ENCODE assay signal across 8 mouse cellular contexts in the genomic region with DNA sequence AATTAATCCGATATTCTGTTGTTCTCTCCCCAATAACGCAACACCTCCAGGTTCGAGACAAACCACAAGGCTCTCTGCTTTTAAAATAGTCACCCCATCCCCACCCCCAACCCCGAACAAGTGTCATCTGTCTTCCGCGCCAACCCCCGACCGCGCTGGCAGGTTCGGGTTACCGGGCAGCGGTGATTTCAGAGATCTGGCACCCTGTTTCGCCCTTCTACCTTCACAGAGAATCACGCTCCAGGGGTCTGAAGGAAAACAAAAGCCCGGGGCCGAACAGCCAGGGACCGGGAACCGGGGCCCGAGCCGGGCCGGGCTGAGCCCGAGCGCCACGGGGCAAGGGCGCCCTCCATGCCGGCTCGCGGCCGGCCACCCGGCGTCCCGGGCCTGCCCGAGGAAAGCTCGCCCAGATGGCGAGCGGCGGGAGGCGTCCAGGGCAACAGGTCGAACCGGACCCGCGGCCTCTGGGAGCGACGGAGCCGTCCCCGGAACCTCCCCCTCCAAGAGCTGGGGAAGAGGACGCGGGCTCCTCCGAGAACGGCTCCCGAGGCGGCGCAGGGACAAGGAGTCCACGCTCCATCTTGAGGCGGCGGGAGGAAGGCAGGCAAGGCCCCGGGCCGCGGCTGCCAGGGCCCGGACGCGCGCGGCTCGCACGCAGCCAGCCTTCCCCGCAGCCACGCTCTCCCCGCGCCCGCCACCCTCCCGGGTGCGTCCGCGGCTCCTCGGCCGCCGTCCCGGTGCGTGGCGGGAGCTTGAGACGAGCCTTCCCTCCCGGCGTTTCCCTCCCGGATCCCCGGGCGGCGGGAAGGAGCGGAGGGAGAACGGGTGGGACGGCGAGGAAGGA. TPM values are rescaled to one million over a fixed set of nuclear protein-coding genes. Genes with fewer than 3 reads are reported as not detected.
A peak's percentile ranks its signal among the peaks of the same experiment; 100 is the strongest.
DNase-seq lines count a peak whose midpoint lies in the region; ATAC-seq and TF ChIP-seq lines count a peak whose summit lies in the region.

No protein-coding gene starts in this region.

- TF ChIP-seq EP300 in MEL (IDR thresholded peaks at IDR 0.05; ENCODE audit: low read depth in 1 of 2, low read length in 2 of 2): no peak

- H3K4me2 ChIP-seq in heart, embryonic 15.5 days: peak overlapping the region; percentile 74

- H3K4me1 ChIP-seq in MEL (ENCODE audit: control insufficient read depth in 1 of 2, insufficient read depth in 2 of 2, low read length in 2 of 2): peaks cover 4 to 10% of the 10 kb centered on the region in 2 experiments; a peak in 3 of 4 replicates
- peaks cover 35% of the 10 kb centered on the region for H3K4me1 ChIP-seq in heart, embryonic 15.5 days (replicated peaks)

- no peaks in the 10 kb centered on the region for H3K9me3 ChIP-seq in MEL (replicated peaks; ENCODE audit: insufficient read depth, low read length)
- H3K9me3 ChIP-seq in heart, embryonic 15.5 days (replicated peaks): no peaks in the 10 kb centered on the region

- peaks cover 21% of the 10 kb centered on the region for H3K79me2 ChIP-seq in MEL (ENCODE audit: control insufficient read depth, insufficient read depth, low read length, poor library complexity)

- peak overlapping the region; percentile 92 for H3K9ac ChIP-seq in MEL (ENCODE audit: control insufficient read depth, low read depth, low read length, poor library complexity, severe bottlenecking)
- H3K9ac ChIP-seq in heart, embryonic 15.5 days: peak overlapping the region; percentile 94

- peak; percentile 58 for ATAC-seq in erythroblast, adult 5-6 weeks (replicated peaks; ENCODE audit: low FRiP score, poor library complexity, severe bottlenecking)
- peak; percentile 69 for ATAC-seq in heart, embryonic 15.5 days (replicated peaks; ENCODE audit: insufficient number of reproducible peaks, insufficient read depth, low FRiP score, low read depth)

- H3K4me3 ChIP-seq in MEL (ENCODE audit: control insufficient read depth in 1 of 2, insufficient read depth in 1 of 2, low read depth in 2 of 2, low read length in 2 of 2): peak overlapping the region; percentile 84 to 99
- peak overlapping the region; percentile 95 for H3K4me3 ChIP-seq in heart, embryonic 15.5 days

- peaks cover 0 to 9% of the 10 kb centered on the region in 2 experiments; a peak in 2 of 4 replicates for H3K36me3 ChIP-seq in MEL (ENCODE audit: control insufficient read depth in 1 of 2, insufficient read depth in 2 of 2, low read length in 2 of 2)
- no peaks in the 10 kb centered on the region for H3K36me3 ChIP-seq in heart, embryonic 15.5 days

- H3K27ac ChIP-seq in MEL (ENCODE audit: control insufficient read depth, low read depth, low read length): peak overlapping the region; percentile 12; the same call in 1 of the 2 replicates
- H3K27ac ChIP-seq in heart, embryonic 15.5 days: peak overlapping the region; percentile 95

- no peak for TF ChIP-seq RAD21 in MEL (IDR thresholded peaks at IDR 0.05; ENCODE audit: low read depth, low read length)

- under 1% methylated on average over 75 of the region's 92 CpGs for WGBS in heart, embryonic 15.5 days

- TF ChIP-seq CTCF in MEL (IDR thresholded peaks at IDR 0.05 in 2 of 3, conservative IDR thresholded peaks at IDR 0.05 in 1 of 3; ENCODE audit: control insufficient read depth in 1 of 3, insufficient read depth in 1 of 3, low read depth in 2 of 3, low read length in 3 of 3, poor library complexity in 1 of 3, severe bottlenecking in 1 of 3): no peak
- TF ChIP-seq CTCF in brain, embryonic 14.5 days (IDR thresholded peaks at IDR 0.05; ENCODE audit: borderline replicate concordance, extremely low read depth, insufficient read depth, insufficient read length): no peak

- TF ChIP-seq POLR2A in MEL (IDR thresholded peaks at IDR 0.05; ENCODE audit: control insufficient read depth in 1 of 2, insufficient read depth in 1 of 2, low read depth in 1 of 2, low read length in 2 of 2, poor library complexity in 1 of 2): no peak
- TF ChIP-seq POLR2A in brain, embryonic 14.5 days (IDR thresholded peaks at IDR 0.05; ENCODE audit: borderline replicate concordance, extremely low read depth, insufficient read depth, insufficient read length, poor library complexity, severe bottlenecking): 0 out of 2 replicates have a peak, but pooled peaks have one; percentile 11

- no peaks in the 10 kb centered on the region for H3K27me3 ChIP-seq in MEL (ENCODE audit: control insufficient read depth in 1 of 2, insufficient read depth in 2 of 2, low read length in 2 of 2)
- no peaks in the 10 kb centered on the region for H3K27me3 ChIP-seq in heart, embryonic 15.5 days

- peak; percentile 71 for DNase-seq in MEL (ENCODE audit: low read depth, low spot score)
- peak; percentile 69 for DNase-seq in brain, embryonic 14.5 days (ENCODE audit: low read depth)
- peak; percentile 63 to 79 for DNase-seq in kidney, postnatal 25 days
- peak; percentile 62 for DNase-seq in lung, postnatal 14 days
- DNase-seq in right cerebral cortex, adult 2 months (ENCODE audit: low spot score in 2 of 2): peak; percentile 27 to 46
- DNase-seq in urinary bladder, adult 2 months (ENCODE audit: low spot score): peak; percentile 75

TF ChIP-seq in MEL, 35 proteins besides CTCF, POLR2A, EP300 and RAD21 (continues in another document):
- TF ChIP-seq TCF12 (IDR thresholded peaks at IDR 0.05; ENCODE audit: low read depth, low read length) (0 out of 2 replicates have a peak, but pooled peaks have one; percentile 11), JUND (IDR thresholded peaks at IDR 0.05; ENCODE audit: low read depth, low read length) (no peak), MXI1 (IDR thresholded peaks at IDR 0.05; ENCODE audit: low read depth, low read length) (peak; percentile 3; the same call in 1 of the 2 replicates), USF2 (IDR thresholded peaks at IDR 0.05; ENCODE audit: borderline replicate concordance in 1 of 2, insufficient read depth in 1 of 2, low read depth in 1 of 2, low read length in 2 of 2) (no peak), GABPA (IDR thresholded peaks at IDR 0.05; ENCODE audit: low read depth, low read length) (no peak), POLR2AphosphoS5 (IDR thresholded peaks at IDR 0.05; ENCODE audit: borderline replicate concordance, low read depth, low read length) (no peak), E2F4 (IDR thresholded peaks at IDR 0.05; ENCODE audit: borderline replicate concordance, low read depth, low read length) (no peak), GATA1 (IDR thresholded peaks at IDR 0.05; ENCODE audit: low read depth, low read length) (no peak), POLR2AphosphoS2 (IDR thresholded peaks at IDR 0.05; ENCODE audit: low read length) (no peak), HCFC1 (IDR thresholded peaks at IDR 0.05; ENCODE audit: low read depth, low read length) (no peak), ELF1 (IDR thresholded peaks at IDR 0.05; ENCODE audit: low read depth, low read length) (0 out of 2 replicates have a peak, but pooled peaks have one; percentile 8), ZKSCAN1 (IDR thresholded peaks at IDR 0.05; ENCODE audit: low read depth, low read length) (no peak), MYB (IDR thresholded peaks at IDR 0.05; ENCODE audit: low read depth, low read length) (no peak), NRF1 (IDR thresholded peaks at IDR 0.05; ENCODE audit: insufficient read depth, low read depth, low read length, poor library complexity, severe bottlenecking) (no peak), MEF2A (IDR thresholded peaks at IDR 0.05; ENCODE audit: extremely low read depth, insufficient replicate concordance, low read depth, low read length, poor library complexity, severe bottlenecking) (no peak), MAX (IDR thresholded peaks at IDR 0.05; ENCODE audit: low read length) (0 out of 2 replicates have a peak, but pooled peaks have one; percentile 35), ETS1 (IDR thresholded peaks at IDR 0.05; ENCODE audit: low read depth, low read length) (0 out of 2 replicates have a peak, but pooled peaks have one; percentile 5), SMC3 (IDR thresholded peaks at IDR 0.05; ENCODE audit: low read depth, low read length) (no peak), MYC (IDR thresholded peaks at IDR 0.05; ENCODE audit: low read depth, low read length) (no peak), CHD2 (IDR thresholded peaks at IDR 0.05; ENCODE audit: low read length) (no peak; the same call in 1 of the 2 replicates), ZNF384 (IDR thresholded peaks at IDR 0.05; ENCODE audit: low read depth, low read length) (no peak), BHLHE40 (IDR thresholded peaks at IDR 0.05; ENCODE audit: borderline replicate concordance, low read depth, low read length) (no peak), TAL1 (IDR thresholded peaks at IDR 0.05; ENCODE audit: low read length) (no peak), UBTF (IDR thresholded peaks at IDR 0.05; ENCODE audit: borderline replicate concordance, insufficient read depth, low read depth, low read length) (peak; percentile 65; the same call in 1 of the 2 replicates), SIN3A (IDR thresholded peaks at IDR 0.05; ENCODE audit: low read length) (peak; percentile 78), TBP (IDR thresholded peaks at IDR 0.05; ENCODE audit: low read depth, low read length) (no peak; the same call in 1 of the 2 replicates), NELFE (IDR thresholded peaks at IDR 0.05; ENCODE audit: low read depth, low read length) (peak; percentile 43)

RNA-seq across cellular contexts. Expression of a gene that starts 0.8 kb away (rescaled TPM):
- total RNA-seq in MEL (2012; rRNA removed): 13.3 and 16.2 TPM in 2 replicates
- polyA plus RNA-seq in MEL (2012; ENCODE audit: insufficient read depth in 1 of 2, insufficient read length in 2 of 2, low read depth in 1 of 2, low replicate concordance in 2 of 2, missing spikeins in 1 of 2): 10 to 100 TPM in 1 of 2 experiments, not detected in 1; 23.0 TPM
- polyA plus RNA-seq in brain, embryonic 14.5 days (2012; rRNA removed): 73.9 and 94.8 TPM in 2 replicates
- total RNA-seq in erythroblast, adult 5-6 weeks (2015; ENCODE audit: low replicate concordance): 16.1 and 34.6 TPM in 2 replicates
- total RNA-seq in erythroblast, adult 5-6 weeks (2017; ENCODE audit: low replicate concordance): 13.6 and 36.7 TPM in 2 replicates
- polyA plus RNA-seq in heart, embryonic 15.5 days (2015; fragmentation: Nextera tagmentation; extraction: Ambion mirVana): 51.9 and 53.5 TPM in 2 replicates
- polyA plus RNA-seq in urinary bladder, adult 2 months (2012; rRNA removed): 50.5 and 57.5 TPM in 2 replicates

RNA-seq across cellular contexts. Expression of a gene that starts 37.3 kb away (rescaled TPM):
- total RNA-seq in MEL (2012; rRNA removed): 17.2 and 18.4 TPM in 2 replicates
- 10 to 100 TPM in 1 of 2 experiments, not detected in 1; 57.4 TPM for polyA plus RNA-seq in MEL (2012; ENCODE audit: insufficient read depth in 1 of 2, insufficient read length in 2 of 2, low read depth in 1 of 2, low replicate concordance in 2 of 2, missing spikeins in 1 of 2)
- polyA plus RNA-seq in brain, embryonic 14.5 days (2012; rRNA removed): 79.2 and 91.8 TPM in 2 replicates
- total RNA-seq in erythroblast, adult 5-6 weeks (2015; ENCODE audit: low replicate concordance): 6.7 and 10.8 TPM in 2 replicates
- total RNA-seq in erythroblast, adult 5-6 weeks (2017; ENCODE audit: low replicate concordance): 16.1 and 38.2 TPM in 2 replicates
- polyA plus RNA-seq in heart, embryonic 15.5 days (2015; fragmentation: Nextera tagmentation; extraction: Ambion mirVana): 54.5 and 59.7 TPM in 2 replicates
- 45.2 and 46.8 TPM in 2 replicates for polyA plus RNA-seq in urinary bladder, adult 2 months (2012; rRNA removed)

Comparison
In these comparisons a context has a peak if more than half of its experiments do, and no peak if none do; other contexts are left out.
1. Peak in every context shown above with its lines: DNase-seq, ATAC-seq, H3K4me3 ChIP-seq and H3K27ac ChIP-seq.